Mouse (Mus musculus) cerebellum, adult 2 months (tissue): ENCODE measurements around the gene Rsrc1.

Experiments
- CTCF ChIP-seq: fragments of 200-500 bp; IDR thresholded peaks from 2 replicates; pipeline ENCODE4 v1.5.1; 2011; ENCODE audit warnings: low read depth, mild to moderate bottlenecking, control low read depth, low read length, moderate library complexity, borderline replicate concordance; ENCODE audit not compliant: insufficient read depth
- POLR2A ChIP-seq: fragments of 200-500 bp; IDR thresholded peaks from 2 replicates; pipeline ENCODE4 v1.6.1; 2011; ENCODE audit warnings: low read length, control low read depth, borderline replicate concordance; ENCODE audit not compliant: insufficient read depth

DNA sequence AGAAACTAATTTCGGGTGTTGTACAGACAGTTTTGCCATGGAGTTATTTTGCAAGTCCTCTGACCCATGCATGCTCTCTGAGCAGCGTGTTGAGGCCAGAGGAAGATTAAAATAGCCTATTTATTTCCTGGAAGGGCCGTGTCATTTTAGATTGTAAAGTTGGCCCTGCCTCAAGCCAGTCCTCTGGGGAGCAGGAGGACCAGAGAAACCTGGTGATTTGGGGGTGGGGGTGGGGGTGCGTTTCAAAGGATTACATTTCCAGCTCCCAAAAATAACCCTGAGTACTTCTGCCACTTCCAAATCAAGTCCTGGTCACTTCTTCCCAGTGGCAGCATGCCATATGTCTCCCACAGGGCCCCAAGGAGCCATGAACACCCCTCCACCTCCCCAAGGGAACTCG is 391.6 kb downstream of the Rsrc1 start:
- TF ChIP-seq POLR2A (no peak), CTCF (no peak)
